In genomic region chr7:12910181-12910668, GRCm38 (mm10) we compare ENCODE assay signal across 8 mouse cellular contexts. TPM values are rescaled to one million over a fixed set of nuclear protein-coding genes. Genes with fewer than 3 reads are reported as not detected.
DNase-seq lines count a peak whose midpoint lies in the region; ATAC-seq and TF ChIP-seq lines count a peak whose summit lies in the region.

No protein-coding gene starts in this region.

- peak overlapping the region; percentile 52 for H3K4me3 ChIP-seq in cortical plate, adult 2 months (ENCODE audit: insufficient read depth, low read length)

- intact Hi-C loops in left cerebral cortex, postnatal 10 days (cut with DNase I), result loop anchor here (5.0 to 10.0 kb wide), 2 partner anchors 55 to 97 kb away; partner anchors contain the start of gene Zfp324

- no peak for TF ChIP-seq CTCF in cortical plate, adult 2 months (IDR thresholded peaks at IDR 0.05; ENCODE audit: extremely low read depth, insufficient read depth, low read length)

- ATAC-seq in megakaryocyte, adult 5-6 weeks (ENCODE audit: poor library complexity, severe bottlenecking), result peak; percentile 71

- no peaks in the 10 kb centered on the region for H3K4me1 ChIP-seq in cortical plate, adult 2 months (ENCODE audit: control insufficient read depth, insufficient read depth, low read length)

- peak; percentile 74 for TF ChIP-seq POLR2A in cortical plate, adult 2 months (IDR thresholded peaks at IDR 0.05; ENCODE audit: extremely low read depth, insufficient read depth, low read length)

- DNase-seq in adrenal gland, adult 2 months, result peak; percentile 75
- peak; percentile 40 for DNase-seq in gastrocnemius, postnatal 10 days
- peak; percentile 72 for DNase-seq in induced T-regulatory cell, adult 2 months (ENCODE audit: low read depth)
- peak; percentile 54 to 68 for DNase-seq in left cerebral cortex, postnatal 10 days (ENCODE audit: extremely low spot score in 1 of 2, low spot score in 2 of 2)
- peak; percentile 70 for DNase-seq in right cerebral cortex, adult 18-20 months
- peak; percentile 69 for DNase-seq in thymus, postnatal 4 days

- peak overlapping the region; percentile 43 for H3K27ac ChIP-seq in cortical plate, adult 2 months (ENCODE audit: insufficient read depth, low read length)

RNA-seq across cellular contexts. Expression of gene Rps5, which starts 11.9 kb away (rescaled TPM):
- total RNA-seq in adrenal gland, adult 2 months (2021), result 100 to 1,000 TPM; 950 to 963 TPM
- 882 and 918 TPM in 2 replicates for polyA plus RNA-seq in adrenal gland, adult 2 months (2012; rRNA removed)
- 782 and 785 TPM in 2 replicates for polyA plus RNA-seq in cortical plate, adult 2 months (2012; rRNA removed)
- total RNA-seq in gastrocnemius, postnatal 10 days (2021), result 100 to 1,000 TPM; 858 to 886 TPM
- total RNA-seq in left cerebral cortex, postnatal 10 days (2021), result 100 to 1,000 TPM; 507 to 513 TPM
- 1,879 and 1,910 TPM in 2 replicates for total RNA-seq in megakaryocyte, adult 5-6 weeks (2015)
- 1,118 and 1,375 TPM in 2 replicates for total RNA-seq in megakaryocyte, adult 5-6 weeks (2017)

RNA-seq across cellular contexts. Expression of gene Zscan22, which starts 12.6 kb away (rescaled TPM):
- 10 to 100 TPM; 12.9 to 13.3 TPM for total RNA-seq in adrenal gland, adult 2 months (2021)
- 7.5 and 7.7 TPM in 2 replicates for polyA plus RNA-seq in adrenal gland, adult 2 months (2012; rRNA removed)
- polyA plus RNA-seq in cortical plate, adult 2 months (2012; rRNA removed), result 12.7 and 13.1 TPM in 2 replicates
- 1 to 10 TPM; 2.9 to 4.5 TPM for total RNA-seq in gastrocnemius, postnatal 10 days (2021)
- total RNA-seq in left cerebral cortex, postnatal 10 days (2021), result 10 to 100 TPM; 11.2 to 12.3 TPM
- 6.6 and 7.5 TPM in 2 replicates for total RNA-seq in megakaryocyte, adult 5-6 weeks (2015)
- total RNA-seq in megakaryocyte, adult 5-6 weeks (2017), result 3.1 and 3.3 TPM in 2 replicates

RNA-seq across cellular contexts. Expression of gene Rnf225, which starts 17.0 kb away (rescaled TPM):
- total RNA-seq in adrenal gland, adult 2 months (2021), result under 1 TPM; 0.12 to 0.28 TPM
- 0.27 and 0.39 TPM in 2 replicates for polyA plus RNA-seq in adrenal gland, adult 2 months (2012; rRNA removed)
- 0.96 and 1.0 TPM in 2 replicates for polyA plus RNA-seq in cortical plate, adult 2 months (2012; rRNA removed)
- total RNA-seq in gastrocnemius, postnatal 10 days (2021), result under 1 TPM; 0.26 to 0.34 TPM
- 1 to 10 TPM; 1.3 to 1.6 TPM for total RNA-seq in left cerebral cortex, postnatal 10 days (2021)
- total RNA-seq in megakaryocyte, adult 5-6 weeks (2015), result 0.07 and 0.14 TPM in 2 replicates
- 0.04 and 0.15 TPM in 2 replicates for total RNA-seq in megakaryocyte, adult 5-6 weeks (2017)

RNA-seq across cellular contexts. Expression of gene Zfp128, which starts 29.2 kb away (rescaled TPM):
- total RNA-seq in adrenal gland, adult 2 months (2021), result 1 to 10 TPM; 2.9 to 3.7 TPM
- 0.28 and 0.43 TPM in 2 replicates for polyA plus RNA-seq in adrenal gland, adult 2 months (2012; rRNA removed)
- 5.2 and 5.4 TPM in 2 replicates for polyA plus RNA-seq in cortical plate, adult 2 months (2012; rRNA removed)
- 1 to 10 TPM; 2.1 to 3.0 TPM for total RNA-seq in gastrocnemius, postnatal 10 days (2021)
- 1 to 10 TPM; 7.5 to 7.7 TPM for total RNA-seq in left cerebral cortex, postnatal 10 days (2021)
- total RNA-seq in megakaryocyte, adult 5-6 weeks (2015), result 3.5 and 4.8 TPM in 2 replicates
- total RNA-seq in megakaryocyte, adult 5-6 weeks (2017), result 3.6 and 5.2 TPM in 2 replicates

RNA-seq across cellular contexts. Expression of gene Zfp324, which starts 55.4 kb away (rescaled TPM):
- 10 to 100 TPM; 10.0 to 11.1 TPM for total RNA-seq in adrenal gland, adult 2 months (2021)
- polyA plus RNA-seq in adrenal gland, adult 2 months (2012; rRNA removed), result 9.4 and 9.7 TPM in 2 replicates
- 5.6 and 6.1 TPM in 2 replicates for polyA plus RNA-seq in cortical plate, adult 2 months (2012; rRNA removed)
- 1 to 10 TPM; 2.8 to 4.8 TPM for total RNA-seq in gastrocnemius, postnatal 10 days (2021)
- 10 to 100 TPM; 15.3 to 16.7 TPM for total RNA-seq in left cerebral cortex, postnatal 10 days (2021)
- 2.3 and 2.4 TPM in 2 replicates for total RNA-seq in megakaryocyte, adult 5-6 weeks (2015)
- 4.7 and 5.1 TPM in 2 replicates for total RNA-seq in megakaryocyte, adult 5-6 weeks (2017)

Comparison
In these comparisons a context has a peak if more than half of its experiments do, and no peak if none do; other contexts are left out.
1. Peak in every context shown above with its lines: DNase-seq, ATAC-seq, H3K4me3 ChIP-seq and H3K27ac ChIP-seq.